Mouse (Mus musculus): ENCODE results near the gene Ranbp3.
A peak's percentile ranks its signal among the peaks of the same experiment; 100 is the strongest.

Ranbp3 gene

DNA sequence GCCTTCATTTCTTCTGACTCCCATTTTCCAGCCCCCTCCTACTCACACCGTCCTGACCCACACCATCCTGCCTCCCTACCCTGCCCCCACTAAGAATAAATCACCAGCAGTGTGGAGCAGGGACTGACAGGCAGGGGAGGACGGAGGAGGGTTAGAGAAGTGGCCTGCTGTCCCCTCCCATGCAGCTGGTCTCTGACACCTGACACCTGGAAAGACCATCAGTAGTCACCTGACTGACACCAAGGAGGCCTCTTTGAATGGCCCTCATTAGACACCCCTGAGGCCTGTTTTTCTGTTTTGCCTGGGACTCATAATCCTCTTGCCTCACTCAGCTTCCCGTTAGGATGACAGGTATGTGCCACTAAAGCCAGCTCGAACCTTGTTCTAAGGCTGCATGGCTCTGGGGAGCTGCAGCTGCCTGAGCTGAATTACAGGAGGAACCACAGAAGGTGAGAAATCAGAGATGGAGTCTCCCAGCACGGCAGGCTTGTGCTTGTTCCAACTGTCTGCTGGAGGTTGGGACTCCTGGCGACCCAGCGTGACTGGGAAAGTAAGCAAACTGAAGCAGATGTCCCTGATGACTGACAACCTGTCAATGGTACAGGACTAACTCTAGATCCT is 54.0 kb downstream of the Ranbp3 start:
- no peak for DNase-seq (ENCODE audit: low spot score)

DNA sequence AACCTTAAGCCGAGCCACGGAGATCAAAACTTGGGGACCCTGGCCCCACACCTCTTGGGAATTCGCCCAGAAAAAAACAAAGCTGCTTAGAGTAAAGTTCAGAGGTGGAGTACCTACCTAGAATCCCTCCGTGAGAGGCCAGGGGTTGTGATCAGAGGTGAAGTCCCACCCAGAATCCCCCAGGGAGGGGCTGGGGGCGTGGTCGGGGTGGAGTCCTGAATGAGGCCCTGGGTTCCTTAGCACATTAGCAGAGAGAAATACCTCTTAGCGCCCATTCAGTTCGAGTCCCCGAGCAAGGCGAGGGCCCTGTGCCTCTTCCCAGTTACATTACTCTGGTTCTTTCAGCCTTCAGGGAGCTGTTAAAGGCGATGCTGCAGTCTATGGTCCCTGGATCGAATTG is 54.6 kb downstream of the Ranbp3 start:
- no peak for DNase-seq (ENCODE audit: low spot score)

DNA sequence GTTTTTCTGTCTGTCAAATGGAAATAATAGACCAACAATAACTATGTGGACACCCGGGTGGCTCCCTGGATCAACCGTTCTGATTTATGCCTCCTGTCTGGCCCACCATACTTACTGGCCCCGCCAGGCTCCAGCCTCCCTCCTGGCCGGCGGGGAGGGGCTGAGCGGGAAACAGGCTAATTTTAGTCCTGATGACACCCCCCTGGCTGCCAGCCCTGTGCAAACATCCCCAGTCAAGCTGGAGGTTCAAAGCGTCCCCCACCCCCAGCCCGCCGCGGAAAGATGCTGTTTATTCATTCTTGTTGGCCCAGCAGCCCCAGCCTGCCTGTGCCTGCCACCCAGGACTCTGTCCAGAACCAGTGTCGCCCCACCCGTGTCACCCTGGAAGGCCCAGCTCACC is 55.0 kb downstream of the Ranbp3 start:
- no peak for DNase-seq (ENCODE audit: low spot score)

DNA sequence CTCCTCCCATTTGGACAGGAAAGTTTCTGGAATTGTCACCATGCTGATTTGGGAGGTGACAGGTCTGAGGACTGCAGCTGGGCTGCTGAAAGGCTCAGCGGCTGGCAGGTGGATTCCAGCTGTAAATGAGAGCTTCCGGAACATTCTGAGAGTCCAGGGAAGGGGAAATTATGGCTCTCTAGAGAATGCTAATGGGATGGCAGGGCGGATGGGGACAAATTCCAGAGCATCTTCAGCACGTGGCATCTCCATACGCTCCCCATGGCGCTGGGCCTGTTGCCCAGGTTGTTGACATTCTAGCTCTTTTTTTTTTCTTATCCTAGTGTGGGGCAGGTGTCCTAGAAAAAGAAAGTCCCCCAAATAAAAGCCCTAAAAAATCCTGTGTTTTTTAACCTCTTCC is 56.1 kb downstream of the Ranbp3 start:
- no peak for DNase-seq (ENCODE audit: low spot score)

DNA sequence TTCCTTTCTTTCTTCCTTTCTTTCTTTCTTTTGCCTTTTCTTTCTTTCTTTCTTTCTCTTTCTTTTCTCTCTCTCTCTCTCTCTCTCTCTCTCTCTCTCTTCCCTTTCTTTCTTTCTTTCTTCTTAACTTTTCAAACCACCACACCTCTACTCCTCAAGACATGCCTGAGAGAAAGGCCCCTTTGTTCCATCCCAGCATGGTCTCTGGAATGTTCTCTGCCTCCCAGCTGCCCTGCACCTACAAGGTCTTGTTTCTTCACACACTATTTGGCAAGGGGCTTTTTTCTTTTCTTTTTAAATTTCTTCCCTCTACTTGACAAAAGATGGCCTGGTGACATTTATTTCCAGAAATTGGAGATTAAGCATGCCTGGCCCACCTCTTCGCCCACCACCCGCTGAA is 56.6 kb downstream of the Ranbp3 start:
- no peak for DNase-seq (ENCODE audit: low spot score)

DNA sequence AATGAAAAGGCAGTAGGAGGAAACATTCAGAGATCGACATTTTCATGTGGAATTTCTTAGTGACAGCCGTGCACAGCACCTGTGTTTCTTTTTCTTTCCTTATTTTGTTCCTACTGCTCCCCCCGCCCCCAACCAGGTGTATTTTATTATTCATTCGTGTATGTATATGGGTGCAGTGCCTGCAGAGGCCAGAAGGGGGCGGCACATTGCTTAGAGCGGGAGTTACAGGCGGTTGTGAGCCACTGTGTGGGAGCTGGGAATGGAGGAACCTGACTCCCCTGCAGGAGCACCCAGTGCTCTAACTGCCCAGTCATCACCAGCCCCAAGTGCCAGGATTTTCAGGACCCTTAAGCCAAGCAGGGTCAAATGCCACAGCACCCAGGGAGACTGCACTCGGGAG is 63.4 kb downstream of the Ranbp3 start:
- DNase-seq (ENCODE audit: low spot score): no peak

DNA sequence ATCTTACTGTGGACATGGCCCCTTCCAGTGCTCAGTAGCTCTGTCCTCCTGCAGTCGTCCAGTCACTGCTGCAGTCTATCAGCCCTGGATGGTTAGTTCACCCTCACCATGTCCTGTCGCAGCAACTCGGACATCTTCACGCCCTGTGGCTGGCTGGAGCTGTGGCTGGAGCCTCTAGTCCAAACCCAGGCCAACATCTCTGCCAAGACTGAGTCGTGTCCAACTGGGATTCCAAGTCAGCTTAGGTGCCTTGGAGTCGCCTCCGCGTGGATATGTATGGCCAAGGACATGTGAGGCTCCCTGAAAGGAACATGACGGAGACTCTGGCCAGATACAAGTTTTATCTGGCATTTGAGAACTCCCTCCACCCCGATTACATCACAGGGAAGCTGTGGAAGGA is 65.1 kb downstream of the Ranbp3 start:
- no peak for DNase-seq (ENCODE audit: low spot score)

DNA sequence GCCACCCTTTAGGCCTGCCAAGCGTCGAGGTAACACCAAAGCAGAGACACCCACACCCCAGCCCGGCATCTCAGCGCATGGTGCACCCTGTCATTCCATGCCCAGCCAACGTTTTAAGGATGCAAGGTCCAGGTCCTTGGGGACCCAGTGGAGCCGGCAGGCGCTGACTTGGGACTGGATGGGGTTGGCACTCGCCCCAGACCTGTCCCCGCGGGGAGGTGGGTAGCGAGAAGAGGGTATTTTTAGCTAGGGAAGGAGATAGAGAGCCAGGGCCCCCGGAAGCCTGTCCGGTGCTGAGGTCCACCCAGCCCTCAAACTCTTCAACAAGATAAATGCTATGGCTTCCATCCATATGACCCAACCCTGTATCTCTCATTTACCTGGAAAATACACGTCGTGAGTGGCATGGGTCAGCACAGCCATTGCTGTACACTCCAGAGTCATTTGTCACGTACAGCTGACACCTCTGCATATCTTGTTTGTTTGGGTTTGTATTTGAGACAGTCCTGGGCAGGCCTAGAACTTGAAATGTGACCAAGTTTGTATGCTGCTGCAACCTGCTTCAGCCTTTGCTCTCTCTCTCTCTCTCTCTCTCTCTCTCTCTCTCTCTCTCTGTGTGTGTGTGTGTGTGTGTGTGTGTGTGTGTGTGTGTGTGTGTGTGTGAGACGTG is 67.2 kb downstream of the Ranbp3 start:
- no peak for DNase-seq (ENCODE audit: low spot score)

DNA sequence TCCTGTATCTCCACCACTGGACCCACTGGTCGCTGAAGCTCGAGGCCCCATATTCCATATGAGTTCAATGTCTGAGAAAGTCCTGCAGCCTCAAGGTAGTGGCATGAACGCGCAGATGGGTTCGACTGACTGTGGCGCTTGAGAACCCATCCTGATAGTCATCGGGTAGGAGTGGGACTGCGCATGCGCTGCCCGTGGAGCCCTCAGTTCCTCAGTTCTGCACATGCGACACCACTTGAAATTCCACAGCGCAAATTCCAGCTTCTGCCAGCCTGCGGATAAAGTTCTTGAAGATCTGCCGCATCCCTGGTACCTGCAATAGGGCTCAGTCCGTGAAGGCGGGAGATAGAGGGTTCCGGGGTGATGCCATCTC is 67.7 kb downstream of the Ranbp3 start:
- no peak for DNase-seq (ENCODE audit: low spot score)

DNA sequence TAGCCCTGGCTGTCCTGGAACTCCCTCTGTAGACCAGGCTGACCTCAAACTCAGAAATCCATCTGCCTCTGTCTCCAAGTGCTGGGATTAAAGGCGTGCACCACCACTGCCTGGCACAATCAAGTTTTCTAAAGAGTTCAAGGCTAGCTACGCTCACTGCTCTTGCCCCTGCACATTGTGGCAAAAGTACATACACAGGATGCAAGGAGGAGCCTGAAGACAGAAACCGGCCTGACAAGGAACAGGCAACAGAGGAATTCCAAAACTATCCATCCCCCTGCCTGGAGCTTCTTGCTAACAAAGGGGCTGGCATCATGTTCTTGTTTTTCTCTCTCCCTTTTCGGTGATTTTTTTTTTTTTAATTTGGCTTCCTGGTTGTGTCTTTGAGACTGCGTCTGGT is 71.1 kb downstream of the Ranbp3 start:
- no peak for DNase-seq (ENCODE audit: low spot score)

DNA sequence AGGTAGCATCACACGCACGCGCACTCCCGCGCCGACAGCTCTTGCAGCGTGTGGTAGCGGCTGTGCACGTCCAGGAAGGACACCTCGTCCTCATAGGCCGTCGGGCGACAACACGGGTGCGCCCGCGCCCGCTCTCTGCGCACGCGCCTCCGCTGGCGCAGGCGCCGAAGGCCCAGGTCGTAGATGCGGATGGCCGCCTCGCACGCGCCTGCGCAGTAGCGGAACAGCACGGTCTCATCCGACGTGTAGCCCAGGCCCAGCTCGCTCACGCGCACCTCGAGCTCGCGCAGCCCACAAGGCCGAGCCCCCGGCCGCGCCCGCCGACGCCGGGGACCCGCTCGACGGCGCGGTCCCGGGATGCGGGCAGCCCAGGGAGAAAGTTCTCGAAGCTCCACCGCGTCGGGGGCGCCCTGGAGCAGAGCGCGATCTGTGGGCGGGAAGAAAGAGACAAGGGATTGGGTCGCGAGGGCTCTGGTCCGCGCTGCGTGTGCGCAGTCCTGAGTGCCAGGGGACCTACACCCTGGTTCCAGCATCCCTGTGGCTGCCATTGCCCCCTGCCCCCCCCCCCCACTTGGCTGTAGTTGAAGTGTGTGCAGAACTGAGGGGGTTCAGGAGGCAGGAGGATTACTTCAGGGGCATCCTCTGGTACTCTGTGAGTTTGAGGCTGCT is 78.4 kb downstream of the Ranbp3 start:
- peak; percentile 90 for DNase-seq (ENCODE audit: low spot score)

DNA sequence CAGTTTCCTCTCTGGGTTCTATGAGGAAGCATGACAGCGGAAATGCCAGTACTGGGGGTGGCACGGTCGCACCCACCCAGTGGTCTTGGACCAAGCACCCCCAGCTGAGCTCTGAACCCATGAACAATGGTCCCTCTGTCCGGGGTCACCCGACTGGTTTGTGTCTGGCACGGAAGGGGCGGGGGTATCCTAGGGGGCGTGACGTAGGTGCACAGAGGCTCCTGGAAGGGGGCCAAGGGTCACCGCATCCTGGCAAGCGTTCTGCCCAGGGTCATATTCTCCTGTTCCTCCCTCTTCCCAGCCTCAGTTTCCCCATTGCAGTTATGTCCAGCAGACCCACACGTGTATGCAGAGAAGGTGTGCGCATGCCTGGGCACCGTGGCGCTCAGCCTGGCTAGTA is 80.4 kb downstream of the Ranbp3 start:
- DNase-seq (ENCODE audit: low spot score): no peak

DNA sequence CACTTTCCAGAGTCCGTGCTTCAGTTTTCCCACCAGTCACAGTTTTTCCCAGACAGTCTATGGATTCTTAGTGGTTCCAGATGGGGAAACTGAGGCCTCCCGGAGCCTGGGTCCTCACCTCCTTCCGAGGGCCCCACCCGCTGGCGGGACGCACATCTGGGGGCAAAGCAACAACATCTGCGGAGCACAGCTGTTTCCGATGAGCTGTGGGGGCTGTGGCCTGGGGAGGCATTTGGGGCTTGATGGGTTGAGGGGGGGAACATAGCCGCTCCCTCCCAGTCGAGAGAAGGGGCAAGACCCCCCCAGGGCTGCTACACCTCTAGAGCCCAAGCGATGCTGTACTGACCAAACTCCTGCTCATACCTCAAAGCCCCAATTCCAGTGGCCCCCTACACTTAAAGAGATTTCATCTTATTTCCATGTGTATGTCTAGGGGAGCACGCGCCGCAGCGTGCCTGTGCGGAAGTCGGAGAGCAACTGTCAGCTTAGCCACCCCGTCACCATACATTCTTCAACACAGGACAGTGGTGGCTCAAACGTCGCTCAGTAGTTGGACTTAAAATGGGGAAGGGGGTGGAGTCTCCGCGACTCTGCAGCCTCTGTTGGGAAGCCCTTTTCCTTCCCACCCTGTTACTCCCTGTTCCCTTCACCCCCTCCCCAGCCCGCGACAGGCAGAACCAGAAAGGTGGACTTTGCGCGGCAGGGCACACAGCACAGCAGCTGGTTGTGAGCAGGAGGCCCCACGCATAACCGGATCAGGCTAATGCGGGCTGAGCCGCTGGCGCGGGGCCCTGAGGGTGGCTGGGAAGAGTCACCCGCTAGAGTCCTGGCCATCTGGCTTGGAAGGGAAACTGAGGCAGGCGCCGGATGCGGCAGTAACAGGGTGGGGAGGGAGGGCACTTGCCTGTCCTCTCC is 81.4 kb downstream of the Ranbp3 start:
- DNase-seq (ENCODE audit: low spot score): no peak

DNA sequence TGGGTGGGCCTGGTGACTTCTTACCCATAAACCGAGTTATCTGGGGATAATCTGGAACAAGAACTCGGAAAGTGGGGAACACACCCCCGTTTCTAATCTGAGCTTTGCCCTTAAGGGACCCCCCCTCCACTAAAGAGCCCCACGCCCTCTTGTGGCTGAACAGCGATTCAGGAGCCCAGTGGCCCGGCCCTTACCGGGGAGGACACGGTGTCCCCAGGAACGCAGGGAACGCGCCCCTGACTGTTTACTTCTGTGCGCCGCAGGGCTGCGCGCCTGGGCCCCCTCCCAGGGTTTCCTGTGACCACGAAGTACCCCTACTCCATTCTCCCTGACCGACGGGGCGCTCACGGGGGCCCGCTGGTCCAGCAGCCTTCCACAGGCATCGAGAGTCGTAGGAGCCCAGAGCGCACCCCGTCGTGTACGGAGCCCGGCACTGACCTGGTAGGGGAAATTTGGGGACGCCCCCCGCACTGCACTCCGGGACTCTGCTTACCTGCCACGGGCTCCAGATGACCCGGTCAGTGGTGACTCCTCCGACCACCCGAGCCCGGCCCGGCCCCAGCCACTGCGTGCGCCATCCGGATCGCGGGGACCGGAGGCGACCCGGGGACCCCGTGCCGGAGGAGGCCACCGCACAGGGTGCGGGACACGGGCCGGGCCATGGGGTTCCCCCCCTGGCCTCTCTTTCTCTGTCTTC is 83.8 kb downstream of the Ranbp3 start:
- no peak for DNase-seq (ENCODE audit: low spot score)

DNA sequence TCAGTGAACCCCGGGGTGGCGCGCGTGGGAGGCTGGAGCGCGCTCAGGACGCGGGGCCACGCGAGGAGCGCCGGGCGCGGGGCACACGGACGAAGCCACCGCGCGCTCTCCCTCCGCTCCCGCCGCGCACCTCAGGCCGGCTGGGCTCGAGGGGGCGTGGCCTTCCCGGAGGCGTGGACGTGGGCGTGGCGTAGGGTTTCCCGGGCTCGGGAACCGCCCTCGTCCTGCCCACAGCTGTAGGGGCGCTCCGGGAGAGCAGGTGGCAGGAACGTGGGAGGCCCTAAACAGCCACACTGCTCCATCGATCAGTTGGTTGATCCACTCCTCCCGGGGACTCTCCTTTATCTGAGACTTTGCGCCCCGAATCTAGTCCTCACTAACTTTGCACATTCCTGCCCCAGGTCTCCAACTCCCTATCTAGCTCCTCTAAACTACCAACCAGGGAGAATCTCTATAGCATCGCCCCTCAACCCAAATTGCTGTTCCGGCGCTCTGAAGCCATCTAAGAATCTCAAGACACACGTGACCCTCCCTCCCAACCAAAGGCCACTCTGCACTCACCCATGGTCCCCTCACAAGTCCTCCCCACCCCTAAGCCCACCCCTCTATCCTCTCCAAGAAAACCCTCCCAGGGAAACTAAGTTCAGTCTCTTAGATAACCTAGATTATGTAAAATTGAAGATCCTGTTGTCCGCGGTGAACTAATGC is 84.5 kb downstream of the Ranbp3 start, which contains the start of gene Nrtn:
Gene Nrtn, minus strand, starts transcription at position 115 of the 708 bp plus-strand sequence.
- DNase-seq (ENCODE audit: low spot score): peak; percentile 86

DNA sequence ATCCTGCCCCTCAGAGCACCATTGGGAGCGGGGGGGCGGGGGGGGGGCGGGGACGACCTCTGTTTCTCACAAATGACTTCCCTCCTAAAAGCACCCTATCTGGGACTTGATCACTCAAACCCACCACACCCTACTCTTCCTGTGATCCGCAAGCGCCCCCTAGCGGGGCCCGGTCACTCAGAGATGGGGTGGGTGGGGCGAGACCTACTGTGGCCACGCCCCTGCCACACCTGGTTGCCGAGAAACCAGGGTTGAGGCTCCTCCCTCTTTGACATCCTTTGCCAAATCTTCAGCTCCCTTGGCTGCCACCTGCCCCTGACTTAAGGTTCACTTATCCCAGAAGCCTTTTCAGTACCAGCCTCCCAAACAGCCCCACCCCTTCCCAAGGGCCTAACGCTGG is 85.0 kb downstream of the Ranbp3 start:
- peak; percentile 79 for DNase-seq (ENCODE audit: low spot score)

DNA sequence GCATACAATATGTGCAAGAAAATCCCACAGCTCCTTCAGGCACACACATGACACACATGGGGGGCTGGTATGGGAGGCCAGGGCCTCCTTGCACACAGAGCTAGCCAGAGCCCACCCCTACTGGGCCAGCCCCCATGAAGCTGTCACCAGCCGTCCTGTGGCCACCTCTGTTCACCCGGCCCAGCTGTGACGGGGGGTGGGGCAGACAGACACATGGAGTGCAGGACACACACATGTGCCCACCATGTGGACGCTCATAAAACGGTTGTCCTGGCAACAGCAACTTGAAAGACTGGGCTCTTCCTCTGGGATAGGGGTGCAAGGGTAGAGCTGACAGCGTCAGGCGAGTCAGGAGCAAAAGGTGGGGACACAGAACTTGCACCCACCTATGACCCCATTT is 86.2 kb downstream of the Ranbp3 start:
- DNase-seq (ENCODE audit: low spot score): no peak

DNA sequence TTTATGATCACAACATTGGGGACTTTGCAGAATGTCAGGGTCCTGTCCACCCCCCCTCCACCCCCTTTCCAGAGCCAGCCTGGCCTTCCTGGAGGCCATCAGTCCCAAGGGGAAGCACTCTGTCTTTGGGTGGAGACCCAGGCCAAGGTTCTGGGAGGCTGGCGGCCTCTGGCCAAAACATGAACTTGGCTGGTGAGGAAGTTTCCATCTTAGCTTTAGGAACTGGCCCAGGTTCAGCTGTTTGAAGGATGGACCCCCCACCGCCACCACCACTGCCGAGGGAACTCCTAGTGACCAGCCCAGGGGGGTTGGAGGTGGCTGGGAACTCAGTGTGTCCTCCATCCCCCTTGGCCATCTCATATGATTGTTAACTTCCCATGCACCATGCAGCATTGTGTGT is 88.0 kb downstream of the Ranbp3 start:
- no peak for DNase-seq (ENCODE audit: low spot score)
